Mouse (Mus musculus) left cerebral cortex, postnatal 36 days (tissue): ENCODE data around the gene Cpxm1. TPM values are rescaled to one million over a fixed set of nuclear protein-coding genes. Genes with fewer than 3 reads are reported as not detected.
"Not testable (repeated sequence)": the region's sequence is repeated elsewhere in the genome, so short reads cannot be mapped to it uniquely, and the experiment has no call there.

Source experiments
- DNase-seq, 2 experiments: peaks; one replicate each; pipeline ENCODE4 v3.0.0; 2021 to 2022; ENCODE audit warnings: low spot score in 2 of 2, mixed read lengths in 1 of 2
- intact Hi-C: fragments of 180-260 bp; cut with DNase I; formaldehyde crosslinking; loops from one replicate; pipeline ENCODE4 v1.15.1; 2025
- total RNA-seq, 2 experiments: library from RNA; stranded (reverse); gene quantifications; 2 replicates each; pipeline ENCODE4 v1.2.3; 2021

Gene Cpxm1
- total RNA-seq, 2 experiments from 2014 or later = 6.1 to 6.2 TPM

GRCm38 (mm10) chr2:130406178-130406577 lies 8.8 kb upstream of the Cpxm1 start, which contains the start of gene Tmem239:
TSS of gene Tmem239 (plus strand) at chr2:130406478.
- intact Hi-C loops = no loop called here
- no peak for DNase-seq

DNA sequence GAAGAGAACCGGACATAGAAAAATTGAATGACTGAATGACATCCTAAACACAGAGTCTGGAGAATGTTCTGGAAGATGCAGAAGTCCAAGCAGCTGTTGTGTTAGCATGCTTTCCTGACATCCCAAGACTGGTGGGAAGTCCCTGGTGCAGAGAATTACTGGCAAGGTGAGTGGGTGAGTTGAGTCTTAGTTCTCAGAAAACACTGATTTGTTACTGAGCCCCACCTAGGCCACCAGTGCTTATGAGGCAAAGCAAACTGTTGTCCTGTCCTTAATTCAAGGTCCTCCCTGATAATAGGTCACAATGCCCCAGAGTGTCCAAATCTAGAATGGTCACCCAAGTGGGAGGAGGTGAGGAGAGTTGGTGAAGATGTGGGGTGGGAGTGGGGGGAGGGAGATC lies 7.6 kb upstream of the Cpxm1 start, which contains the start of the genes Gm28372 and 1700020A23Rik:
Gene Gm28372, plus strand, starts transcription at position 301 of the 400 bp plus-strand sequence.
Gene 1700020A23Rik, plus strand, starts transcription at position 321 of the 400 bp plus-strand sequence.
- no peak for DNase-seq
- intact Hi-C loops = no loop called here

- intact Hi-C loops = no loop called here
These were observed 4.5 kb upstream of the Cpxm1 start for GRCm38 (mm10) chr2:130401891-130402290.

GRCm38 (mm10) chr2:130400046-130400445 lies 2.7 kb upstream of the Cpxm1 start:
- intact Hi-C loops = no loop called here

More at GRCm38 (mm10) chr2:130401891-130402290, 4.5 kb upstream of the Cpxm1 start:
- no peak for DNase-seq

GRCm38 (mm10) chr2:130398091-130398490 lies 717 bp upstream of the Cpxm1 start:
- DNase-seq = no peak
- intact Hi-C loops = no loop called here

More at GRCm38 (mm10) chr2:130400046-130400445, 2.7 kb upstream of the Cpxm1 start:
- DNase-seq = no peak

DNA sequence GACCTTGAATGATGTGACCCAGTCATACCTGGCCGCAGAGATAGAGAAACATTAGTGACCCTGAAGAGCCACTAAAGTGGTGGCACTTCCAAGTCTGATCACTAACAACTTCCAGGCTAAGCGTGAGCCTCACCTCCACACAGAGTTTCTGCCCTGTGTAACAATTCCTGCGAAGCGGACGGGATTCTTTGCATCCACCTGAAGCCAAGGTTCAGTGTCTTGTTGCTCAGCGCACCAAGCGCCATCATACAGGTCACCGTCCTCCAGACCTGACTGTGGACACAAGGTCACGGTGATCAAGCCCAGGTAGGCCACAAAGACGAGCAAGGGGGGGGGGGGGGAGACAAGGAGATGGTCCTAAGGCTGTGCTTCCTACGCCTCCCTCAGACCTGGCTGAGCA lies 1.7 kb downstream of the Cpxm1 start:
- intact Hi-C loops = no loop called here
- DNase-seq = no peak

DNA sequence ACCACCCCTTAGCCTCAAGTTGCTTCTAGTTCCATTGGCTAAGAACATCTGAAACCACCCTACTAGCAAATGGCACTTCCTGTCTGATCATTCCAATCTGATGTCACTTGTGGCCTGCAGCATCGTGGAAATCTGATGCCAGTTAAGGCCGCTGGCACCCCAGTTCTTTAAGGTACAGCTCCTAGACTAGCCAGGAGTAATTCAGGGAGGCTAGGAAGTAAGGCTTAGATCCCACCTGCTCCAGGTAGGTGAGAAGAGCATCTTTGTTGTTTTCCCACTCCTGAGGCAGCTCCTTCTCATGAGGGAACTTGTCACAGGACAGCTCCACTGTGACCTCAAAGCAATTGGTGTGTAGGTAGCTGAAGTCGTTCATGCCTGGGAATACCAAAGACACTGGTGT lies 4.5 kb downstream of the Cpxm1 start:
- intact Hi-C loops = no loop called here
- DNase-seq = no peak

DNA sequence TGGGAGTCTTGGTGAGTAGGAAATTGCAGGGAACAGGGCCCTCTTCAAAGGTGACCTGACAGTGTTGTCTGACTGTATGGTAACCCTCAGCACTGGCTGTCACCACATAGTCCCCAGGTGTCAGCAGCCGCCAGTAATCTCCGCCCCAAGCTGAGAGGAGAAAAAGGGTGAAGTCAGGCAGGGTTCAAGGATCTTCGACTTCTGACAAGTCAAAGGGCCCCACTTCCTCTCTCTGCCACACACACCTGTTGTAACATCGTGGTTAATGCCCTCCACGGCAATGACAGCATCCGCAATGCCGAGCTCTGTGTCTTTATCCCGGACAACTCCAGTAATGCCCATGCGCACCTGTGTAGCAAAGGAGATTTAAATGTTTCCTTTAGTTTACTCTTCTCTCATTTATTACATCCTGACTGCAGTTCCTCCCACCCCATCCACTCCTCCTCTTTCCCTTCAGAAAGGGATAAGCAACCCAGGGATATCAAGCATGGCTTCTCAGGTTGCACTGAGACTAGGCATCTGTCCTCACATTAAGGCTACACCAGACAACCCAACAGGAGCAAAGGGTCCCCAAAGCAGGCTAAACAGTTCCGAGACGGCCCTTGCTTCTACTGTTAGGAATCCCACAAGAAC lies 6.3 kb downstream of the Cpxm1 start:
- DNase-seq = no peak
- intact Hi-C loops = no loop called here

GRCm38 (mm10) chr2:130388796-130389195 lies 8.6 kb downstream of the Cpxm1 start:
- DNase-seq = no peak
- intact Hi-C loops = no loop called here

DNA sequence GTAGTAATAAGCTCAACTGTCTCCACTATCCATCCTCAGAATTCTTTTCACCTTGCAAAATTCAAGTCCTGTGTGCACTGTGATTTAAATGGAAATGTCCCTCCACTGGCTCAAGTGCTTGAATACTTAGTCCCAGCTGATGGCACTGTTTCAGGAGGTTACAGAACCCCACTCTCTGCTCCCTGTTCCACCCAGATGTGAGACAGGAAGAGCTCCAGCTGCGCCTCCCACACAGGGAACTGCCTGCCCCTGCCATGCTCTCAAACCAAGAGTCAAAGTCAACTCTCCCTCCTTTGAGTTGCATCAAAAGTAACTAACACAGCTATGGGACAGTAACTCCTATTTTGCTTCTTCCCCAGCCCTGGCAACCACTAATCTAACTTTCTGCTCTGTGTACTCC lies 11.2 kb downstream of the Cpxm1 start:
- intact Hi-C loops = no loop called here

DNA sequence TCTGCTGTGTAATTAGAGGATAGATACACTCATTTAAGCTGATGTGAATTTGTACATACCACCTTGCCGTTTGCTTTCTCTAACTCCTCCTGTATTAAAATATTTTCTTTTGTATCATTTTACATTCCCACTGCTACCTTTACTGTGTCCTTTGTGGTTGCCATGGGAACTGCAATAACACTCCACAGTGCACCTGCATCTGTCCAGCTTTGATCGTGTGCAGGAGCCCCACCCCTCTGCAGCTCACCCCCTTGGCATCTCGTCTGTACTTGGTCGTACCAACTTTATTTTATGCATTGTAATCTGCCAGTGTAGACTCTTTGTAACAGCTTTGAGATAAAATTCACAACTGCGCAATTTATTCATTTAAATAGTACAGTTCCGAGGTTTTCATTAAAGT lies 13.5 kb downstream of the Cpxm1 start:
- intact Hi-C loops = no loop called here
- no peak for DNase-seq

More for the DNA sequence above, 11.2 kb downstream of the Cpxm1 start:
- no peak for DNase-seq

DNA sequence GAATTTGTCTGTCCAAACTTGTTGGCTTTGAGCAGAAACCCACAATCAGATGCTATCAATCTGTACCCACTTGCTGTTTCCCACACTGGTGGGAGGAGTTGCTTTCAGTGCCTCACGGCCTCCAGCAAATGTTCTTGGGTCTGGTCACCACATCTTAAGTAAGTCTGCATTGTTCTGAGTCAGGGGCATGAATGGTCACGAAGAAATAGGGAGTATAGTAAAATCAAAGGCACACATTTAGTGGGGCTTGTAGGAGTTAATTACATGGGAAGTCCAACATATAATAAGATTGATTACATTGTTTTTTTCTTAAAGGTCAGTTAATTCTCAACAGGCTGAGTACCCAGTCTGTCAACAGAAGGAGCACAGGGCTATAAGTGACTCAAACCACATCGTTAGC lies 14.2 kb downstream of the Cpxm1 start:
- no peak for DNase-seq
- intact Hi-C loops = no loop called here

DNA sequence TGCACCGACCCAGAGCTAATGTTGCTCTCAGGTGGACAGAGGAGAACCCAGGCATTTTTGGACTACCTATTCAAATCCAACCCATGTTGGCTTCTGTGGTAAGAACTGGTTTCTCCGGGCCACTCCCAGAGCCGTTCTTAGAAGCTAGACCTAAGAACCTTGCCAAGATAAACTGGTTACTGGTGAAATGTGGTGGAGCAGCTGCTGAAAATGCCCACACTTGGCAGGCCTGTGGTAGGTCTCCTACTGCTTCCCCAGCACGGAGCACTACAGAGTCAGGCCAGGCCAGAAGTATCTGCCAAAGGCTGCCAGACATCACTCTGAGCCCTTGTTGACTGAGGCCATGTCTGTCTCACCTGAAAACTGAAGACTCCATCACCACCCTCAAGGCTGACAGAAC lies 22.4 kb downstream of the Cpxm1 start:
- DNase-seq = no peak
- intact Hi-C loops = no loop called here

DNA sequence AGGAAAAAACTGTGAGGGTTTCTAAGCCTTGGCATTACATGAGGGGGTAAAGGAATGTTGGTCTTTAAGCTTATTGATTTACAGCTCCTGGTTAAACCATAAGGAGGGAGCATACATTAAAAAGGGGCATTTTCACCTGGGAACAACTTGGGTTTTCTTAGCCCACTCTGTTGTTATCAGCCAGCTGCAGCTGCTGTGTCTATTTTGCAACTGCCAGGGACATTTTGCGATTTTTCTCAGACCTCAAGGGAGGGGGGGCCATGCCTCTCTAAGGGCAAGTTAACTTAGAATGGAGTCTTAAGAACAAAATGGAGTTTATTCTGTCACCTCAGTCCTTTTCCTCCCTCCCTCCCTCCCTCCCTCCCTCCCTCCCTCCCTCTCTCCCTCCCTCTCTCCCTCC lies 24.3 kb downstream of the Cpxm1 start:
- intact Hi-C loops, DNase-seq: not testable (repeated sequence)

DNA sequence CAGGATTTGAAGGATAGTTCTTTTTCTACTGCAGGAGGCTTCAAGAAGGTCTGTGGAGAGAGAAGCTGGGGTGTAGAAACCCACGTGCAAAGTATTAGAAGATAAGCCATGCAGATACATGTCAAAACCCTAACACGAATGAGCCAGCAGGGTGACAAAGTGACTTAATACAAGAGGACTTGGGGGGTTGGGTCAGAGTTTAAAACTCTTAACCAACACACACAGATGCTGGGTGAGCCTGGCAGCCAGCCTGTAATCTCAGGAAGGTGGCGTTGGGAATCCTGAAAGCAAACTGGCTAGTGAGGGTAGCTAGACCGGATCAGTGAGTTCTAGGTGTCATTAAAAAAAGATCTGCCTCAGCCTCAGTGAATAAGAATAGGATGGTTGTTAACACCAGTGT lies 30.0 kb downstream of the Cpxm1 start:
- intact Hi-C loops = no loop called here
- no peak for DNase-seq

- DNase-seq = no peak
- intact Hi-C loops = no loop called here
These were observed 31.9 kb downstream of the Cpxm1 start for GRCm38 (mm10) chr2:130365211-130366094.

DNA sequence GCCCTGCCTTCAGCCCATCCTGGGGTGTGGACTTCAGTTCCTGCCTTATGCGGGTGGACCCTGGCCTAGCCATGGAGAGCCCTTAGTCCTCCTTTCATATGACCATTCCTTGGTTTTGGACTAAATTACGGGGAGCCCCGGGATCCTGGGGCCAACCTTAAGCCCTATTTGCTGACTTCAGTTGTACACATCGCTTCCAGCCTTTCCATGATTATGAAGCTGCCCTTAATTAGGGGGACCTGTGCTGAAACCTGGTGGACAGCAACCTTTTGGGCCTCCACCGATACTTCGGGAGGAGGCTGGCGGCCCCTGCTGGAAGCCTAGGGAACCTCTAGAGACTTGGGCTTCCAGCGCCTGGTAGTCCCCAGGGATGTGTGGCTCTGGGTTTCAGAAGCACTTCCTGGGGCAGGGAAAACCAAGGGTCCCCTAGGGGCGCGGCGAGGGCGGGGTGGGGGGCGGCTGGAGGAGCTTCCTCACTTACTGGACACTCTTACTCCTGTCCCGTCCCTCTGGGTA lies 34.8 kb downstream of the Cpxm1 start:
- peak in 1 of 2 experiments; percentile 35 for DNase-seq
- intact Hi-C loops = loop anchor here (2.0 kb wide), 1 partner anchor 68 kb away; the partner anchor contains the start of gene Ebf4

DNA sequence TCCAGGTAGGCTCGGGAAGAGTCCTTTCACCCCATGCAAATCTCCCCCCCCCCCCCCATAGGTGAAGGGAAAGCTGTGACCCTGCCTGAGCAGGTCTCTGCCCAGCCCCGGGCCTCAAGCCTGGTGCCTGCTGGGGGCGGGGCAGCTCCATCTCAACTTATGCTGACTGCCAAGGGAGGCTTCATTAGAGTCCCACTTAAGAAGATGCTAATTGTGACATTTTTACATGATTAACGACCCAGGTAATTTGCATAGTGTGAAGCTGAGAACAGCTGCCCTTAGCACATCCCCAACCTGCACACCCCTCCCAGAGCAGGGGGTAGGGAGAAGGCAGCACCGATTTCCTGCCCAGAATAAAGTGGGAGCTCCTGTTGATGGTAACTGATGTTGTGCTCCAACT lies 38.5 kb downstream of the Cpxm1 start:
- intact Hi-C loops = no loop called here

GRCm38 (mm10) chr2:130357551-130357950 lies 39.8 kb downstream of the Cpxm1 start:
- DNase-seq = no peak
- intact Hi-C loops = no loop called here

More for the DNA sequence above, 38.5 kb downstream of the Cpxm1 start:
- DNase-seq = no peak

GRCm38 (mm10) chr2:130353889-130354288 lies 43.5 kb downstream of the Cpxm1 start:
- no peak for DNase-seq
- intact Hi-C loops = no loop called here
